Mouse (Mus musculus): Measurements from ENCODE around the gene Slit1. TPM values are rescaled to one million over a fixed set of nuclear protein-coding genes. Genes with fewer than 3 reads are reported as not detected.

Slit1 gene
- polyA plus RNA-seq, 1 experiment from 2014 or later = 0.14 TPM

- Histone ChIP-seq H3K36me3 (ENCODE audit: control insufficient read depth, insufficient read depth, low read length) (no peaks in the 10 kb centered on the region), H3K4me3 (ENCODE audit: low read length) (no peak overlapping the region), H3K27ac (ENCODE audit: low read length) (no peak overlapping the region), H3K9ac (ENCODE audit: low read length) (no peak overlapping the region), H3K27me3 (ENCODE audit: control insufficient read depth, insufficient read depth, low read depth, low read length) (no peaks in the 10 kb centered on the region), H3K4me2 (ENCODE audit: low read depth, low read length) (no peak overlapping the region), H3K4me1 (replicated peaks; ENCODE audit: control insufficient read depth, insufficient read depth, low read length) (no peaks in the 10 kb centered on the region), H3K9me3 (ENCODE audit: control insufficient read depth, low read length) (no peaks in the 10 kb centered on the region)
- no peak for ATAC-seq (ENCODE audit: low read depth)
- whole genome bisulfite sequencing = 34% methylated on average over 16 of the region's 16 CpGs
Observed at GRCm38 (mm10) chr19:41613325-41614087, 130.0 kb downstream of the Slit1 start.

- Histone ChIP-seq H3K9me3 (ENCODE audit: control insufficient read depth, low read length) (no peaks in the 10 kb centered on the region), H3K27ac (ENCODE audit: low read length) (no peak overlapping the region), H3K27me3 (ENCODE audit: control insufficient read depth, insufficient read depth, low read depth, low read length) (no peaks in the 10 kb centered on the region), H3K4me1 (replicated peaks; ENCODE audit: control insufficient read depth, insufficient read depth, low read length) (no peaks in the 10 kb centered on the region), H3K9ac (ENCODE audit: low read length) (no peak overlapping the region), H3K4me2 (ENCODE audit: low read depth, low read length) (no peak overlapping the region), H3K36me3 (ENCODE audit: control insufficient read depth, insufficient read depth, low read length) (no peaks in the 10 kb centered on the region), H3K4me3 (ENCODE audit: low read length) (no peak overlapping the region)
- 69% methylated on average over 6 of the region's 6 CpGs for WGBS
- ATAC-seq (ENCODE audit: low read depth) = no peak
Observed at GRCm38 (mm10) chr19:41611683-41612082, 131.8 kb downstream of the Slit1 start.

GRCm38 (mm10) chr19:41606208-41606987, 137.1 kb downstream of the Slit1 start:
- ATAC-seq (ENCODE audit: low read depth) = no peak
- Histone ChIP-seq H3K4me2 (ENCODE audit: low read depth, low read length) (no peak overlapping the region), H3K9me3 (ENCODE audit: control insufficient read depth, low read length) (no peaks in the 10 kb centered on the region), H3K36me3 (ENCODE audit: control insufficient read depth, insufficient read depth, low read length) (no peaks in the 10 kb centered on the region), H3K4me1 (replicated peaks; ENCODE audit: control insufficient read depth, insufficient read depth, low read length) (no peaks in the 10 kb centered on the region), H3K9ac (ENCODE audit: low read length) (no peak overlapping the region), H3K4me3 (ENCODE audit: low read length) (no peak overlapping the region), H3K27ac (ENCODE audit: low read length) (no peak overlapping the region), H3K27me3 (ENCODE audit: control insufficient read depth, insufficient read depth, low read depth, low read length) (no peaks in the 10 kb centered on the region)
- WGBS = 69% methylated on average over 10 of the region's 10 CpGs

- WGBS = 63% methylated on average over 11 of the region's 11 CpGs
- H3K27ac ChIP-seq (ENCODE audit: low read length) = no peak overlapping the region
- H3K9ac ChIP-seq (ENCODE audit: low read length) = no peak overlapping the region
- no peaks in the 10 kb centered on the region for H3K36me3 ChIP-seq (ENCODE audit: control insufficient read depth, insufficient read depth, low read length)
- H3K27me3 ChIP-seq (ENCODE audit: control insufficient read depth, insufficient read depth, low read depth, low read length) = no peaks in the 10 kb centered on the region
- H3K4me1 ChIP-seq (replicated peaks; ENCODE audit: control insufficient read depth, insufficient read depth, low read length) = peaks cover 7% of the 10 kb centered on the region
- ATAC-seq (ENCODE audit: low read depth) = no peak
- no peaks in the 10 kb centered on the region for H3K9me3 ChIP-seq (ENCODE audit: control insufficient read depth, low read length)
- no peak overlapping the region for H3K4me2 ChIP-seq (ENCODE audit: low read depth, low read length)
- H3K4me3 ChIP-seq (ENCODE audit: low read length) = no peak overlapping the region
Observed at GRCm38 (mm10) chr19:41600647-41601046, 142.8 kb downstream of the Slit1 start.

GRCm38 (mm10) chr19:41597170-41597894, 146.1 kb downstream of the Slit1 start:
- H3K27me3 ChIP-seq (ENCODE audit: control insufficient read depth, insufficient read depth, low read depth, low read length) = no peaks in the 10 kb centered on the region
- H3K4me3 ChIP-seq (ENCODE audit: low read length) = no peak overlapping the region
- H3K4me1 ChIP-seq (replicated peaks; ENCODE audit: control insufficient read depth, insufficient read depth, low read length) = peaks cover 7% of the 10 kb centered on the region
- no peaks in the 10 kb centered on the region for H3K36me3 ChIP-seq (ENCODE audit: control insufficient read depth, insufficient read depth, low read length)
- WGBS = 56% methylated on average over 6 of the region's 6 CpGs
- H3K4me2 ChIP-seq (ENCODE audit: low read depth, low read length) = no peak overlapping the region
- H3K9me3 ChIP-seq (ENCODE audit: control insufficient read depth, low read length) = no peaks in the 10 kb centered on the region
- H3K27ac ChIP-seq (ENCODE audit: low read length) = no peak overlapping the region
- peak; percentile 56; the same call in 1 of the 2 replicates for ATAC-seq (ENCODE audit: low read depth)
- H3K9ac ChIP-seq (ENCODE audit: low read length) = no peak overlapping the region

- Histone ChIP-seq H3K9ac (ENCODE audit: low read length) (no peak overlapping the region), H3K4me2 (ENCODE audit: low read depth, low read length) (no peak overlapping the region), H3K36me3 (ENCODE audit: control insufficient read depth, insufficient read depth, low read length) (no peaks in the 10 kb centered on the region), H3K27me3 (ENCODE audit: control insufficient read depth, insufficient read depth, low read depth, low read length) (no peaks in the 10 kb centered on the region), H3K27ac (ENCODE audit: low read length) (no peak overlapping the region), H3K9me3 (ENCODE audit: control insufficient read depth, low read length) (no peaks in the 10 kb centered on the region), H3K4me3 (ENCODE audit: low read length) (no peak overlapping the region), H3K4me1 (replicated peaks; ENCODE audit: control insufficient read depth, insufficient read depth, low read length) (no peaks in the 10 kb centered on the region)
- WGBS = 62% methylated on average over 12 of the region's 12 CpGs
- ATAC-seq (ENCODE audit: low read depth) = no peak
Observed at GRCm38 (mm10) chr19:41591808-41592207, 151.7 kb downstream of the Slit1 start.

GRCm38 (mm10) chr19:41589681-41590080, 153.8 kb downstream of the Slit1 start:
- Histone ChIP-seq H3K9me3 (ENCODE audit: control insufficient read depth, low read length) (no peaks in the 10 kb centered on the region), H3K27ac (ENCODE audit: low read length) (no peak overlapping the region), H3K36me3 (ENCODE audit: control insufficient read depth, insufficient read depth, low read length) (peaks cover 8% of the 10 kb centered on the region; the same call in 1 of the 2 replicates), H3K4me3 (ENCODE audit: low read length) (no peak overlapping the region), H3K27me3 (ENCODE audit: control insufficient read depth, insufficient read depth, low read depth, low read length) (no peaks in the 10 kb centered on the region), H3K4me2 (ENCODE audit: low read depth, low read length) (no peak overlapping the region), H3K9ac (ENCODE audit: low read length) (no peak overlapping the region), H3K4me1 (replicated peaks; ENCODE audit: control insufficient read depth, insufficient read depth, low read length) (no peaks in the 10 kb centered on the region)
- WGBS = 89% methylated on average over 8 of the region's 8 CpGs
- ATAC-seq (ENCODE audit: low read depth) = no peak

- Histone ChIP-seq H3K4me2 (ENCODE audit: low read depth, low read length) (no peak overlapping the region), H3K4me3 (ENCODE audit: low read length) (no peak overlapping the region), H3K4me1 (replicated peaks; ENCODE audit: control insufficient read depth, insufficient read depth, low read length) (no peaks in the 10 kb centered on the region), H3K27ac (ENCODE audit: low read length) (no peak overlapping the region), H3K27me3 (ENCODE audit: control insufficient read depth, insufficient read depth, low read depth, low read length) (no peaks in the 10 kb centered on the region), H3K9me3 (ENCODE audit: control insufficient read depth, low read length) (no peaks in the 10 kb centered on the region), H3K9ac (ENCODE audit: low read length) (no peak overlapping the region), H3K36me3 (ENCODE audit: control insufficient read depth, insufficient read depth, low read length) (peaks cover 13% of the 10 kb centered on the region)
- ATAC-seq (ENCODE audit: low read depth) = no peak
- WGBS = 84% methylated on average over 7 of the region's 7 CpGs
Observed at GRCm38 (mm10) chr19:41589026-41589425, 154.4 kb downstream of the Slit1 start.

All from lung, embryonic 16.5 days (tissue).